Mouse (Mus musculus): ENCODE data around the gene Lamb3. TPM values are rescaled to one million over a fixed set of nuclear protein-coding genes. Genes with fewer than 3 reads are reported as not detected.

The Lamb3 gene
- polyA plus RNA-seq, 1 experiment: not detected

DNA sequence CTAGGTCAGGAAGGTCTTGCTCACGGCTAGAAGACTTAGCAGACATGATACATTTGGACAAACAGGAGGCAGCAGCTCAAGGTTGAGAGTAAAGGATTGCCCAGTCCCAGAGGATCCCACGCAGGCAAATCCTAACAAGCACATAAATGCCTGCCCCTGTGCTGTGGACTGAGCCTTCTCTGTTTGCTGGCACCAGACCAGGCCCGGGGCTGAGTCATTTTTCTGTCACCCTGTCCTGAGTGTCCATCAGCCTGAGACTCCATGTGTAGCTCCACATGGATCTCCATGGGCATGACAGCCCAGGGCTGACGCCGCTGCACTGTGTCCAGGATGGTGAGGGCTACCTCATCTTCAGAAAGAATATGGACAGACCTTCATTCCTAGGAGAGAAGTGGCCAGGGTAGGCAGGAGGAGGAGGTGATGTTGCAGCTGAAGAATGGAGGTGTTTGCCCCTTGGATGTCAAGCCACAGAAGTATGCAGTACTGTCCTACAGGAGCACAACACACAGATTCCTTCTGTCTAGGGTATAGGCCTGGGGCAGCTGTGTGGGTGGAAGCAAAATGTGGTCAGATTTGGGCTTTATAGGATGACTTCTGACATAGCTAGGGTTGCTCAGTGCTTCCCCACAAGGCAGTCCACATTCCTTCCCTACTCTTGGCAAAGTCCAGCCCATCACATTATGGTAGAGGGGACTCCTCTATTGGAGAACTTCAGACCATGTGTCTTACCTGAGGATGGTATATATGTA lies 134.9 kb downstream of the Lamb3 start:
- no peak for TF ChIP-seq CTCF (IDR thresholded peaks at IDR 0.05; ENCODE audit: insufficient read depth, low read depth, low read length)
- no peak for TF ChIP-seq POLR2A (IDR thresholded peaks at IDR 0.05; ENCODE audit: insufficient read depth, low read depth, low read length)
- 91% methylated on average over 5 of the region's 5 CpGs for WGBS
- Histone ChIP-seq H3K4me1 (ENCODE audit: control insufficient read depth, insufficient read depth, low read length) (peaks cover 51% of the 10 kb centered on the region), H3K27ac (ENCODE audit: insufficient read depth, low read depth, low read length) (no peak overlapping the region), H3K4me3 (ENCODE audit: insufficient read depth, low read depth, low read length) (no peak overlapping the region)

- 82% methylated on average over 4 of the region's 4 CpGs for WGBS
- TF ChIP-seq CTCF (IDR thresholded peaks at IDR 0.05; ENCODE audit: insufficient read depth, low read depth, low read length) (no peak), POLR2A (IDR thresholded peaks at IDR 0.05; ENCODE audit: insufficient read depth, low read depth, low read length) (no peak)
Measured at GRCm38 (mm10) chr1:193343853-193344252, 136.4 kb downstream of the Lamb3 start.

GRCm38 (mm10) chr1:193344976-193345375 lies 137.5 kb downstream of the Lamb3 start:
- 21% methylated on average over 2 of the region's 2 CpGs for WGBS
- H3K27ac ChIP-seq (ENCODE audit: insufficient read depth, low read depth, low read length): peak overlapping the region; percentile 42
- TF ChIP-seq POLR2A (IDR thresholded peaks at IDR 0.05; ENCODE audit: insufficient read depth, low read depth, low read length) (no peak), CTCF (IDR thresholded peaks at IDR 0.05; ENCODE audit: insufficient read depth, low read depth, low read length) (no peak)
- no peak overlapping the region for H3K4me3 ChIP-seq (ENCODE audit: insufficient read depth, low read depth, low read length)
- H3K4me1 ChIP-seq (ENCODE audit: control insufficient read depth, insufficient read depth, low read length): peaks cover 26% of the 10 kb centered on the region

More at GRCm38 (mm10) chr1:193343853-193344252, 136.4 kb downstream of the Lamb3 start:
- H3K4me1 ChIP-seq (ENCODE audit: control insufficient read depth, insufficient read depth, low read length): peaks cover 37% of the 10 kb centered on the region
- H3K4me3 ChIP-seq (ENCODE audit: insufficient read depth, low read depth, low read length): no peak overlapping the region
- H3K27ac ChIP-seq (ENCODE audit: insufficient read depth, low read depth, low read length): no peak overlapping the region

DNA sequence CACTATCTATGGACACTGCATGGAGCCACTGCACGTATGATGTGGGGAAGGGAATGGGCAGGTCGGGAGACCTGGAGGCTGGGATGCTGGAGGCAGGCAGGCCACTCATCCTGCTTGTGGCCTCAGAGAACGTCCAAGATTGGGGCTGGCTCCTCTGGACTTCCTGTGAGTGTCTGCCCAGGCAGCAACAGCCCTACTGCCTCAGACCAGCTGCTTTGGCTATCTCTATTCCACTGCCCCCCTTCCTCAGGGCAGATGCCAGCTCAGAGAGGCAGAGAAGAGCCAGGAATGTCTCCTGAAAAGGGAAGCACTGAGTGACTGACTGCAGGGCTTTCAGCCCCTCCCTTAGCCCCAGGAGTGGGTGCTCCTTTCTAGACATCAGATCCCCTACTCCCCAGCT lies 139.4 kb downstream of the Lamb3 start:
- TF ChIP-seq CTCF (IDR thresholded peaks at IDR 0.05; ENCODE audit: insufficient read depth, low read depth, low read length) (no peak), POLR2A (IDR thresholded peaks at IDR 0.05; ENCODE audit: insufficient read depth, low read depth, low read length) (no peak)
- Histone ChIP-seq H3K27ac (ENCODE audit: insufficient read depth, low read depth, low read length) (no peak overlapping the region; the same call in 1 of the 2 replicates), H3K4me1 (ENCODE audit: control insufficient read depth, insufficient read depth, low read length) (peaks cover 27% of the 10 kb centered on the region), H3K4me3 (ENCODE audit: insufficient read depth, low read depth, low read length) (no peak overlapping the region)
- 73% methylated on average over 3 of the region's 3 CpGs for WGBS

DNA sequence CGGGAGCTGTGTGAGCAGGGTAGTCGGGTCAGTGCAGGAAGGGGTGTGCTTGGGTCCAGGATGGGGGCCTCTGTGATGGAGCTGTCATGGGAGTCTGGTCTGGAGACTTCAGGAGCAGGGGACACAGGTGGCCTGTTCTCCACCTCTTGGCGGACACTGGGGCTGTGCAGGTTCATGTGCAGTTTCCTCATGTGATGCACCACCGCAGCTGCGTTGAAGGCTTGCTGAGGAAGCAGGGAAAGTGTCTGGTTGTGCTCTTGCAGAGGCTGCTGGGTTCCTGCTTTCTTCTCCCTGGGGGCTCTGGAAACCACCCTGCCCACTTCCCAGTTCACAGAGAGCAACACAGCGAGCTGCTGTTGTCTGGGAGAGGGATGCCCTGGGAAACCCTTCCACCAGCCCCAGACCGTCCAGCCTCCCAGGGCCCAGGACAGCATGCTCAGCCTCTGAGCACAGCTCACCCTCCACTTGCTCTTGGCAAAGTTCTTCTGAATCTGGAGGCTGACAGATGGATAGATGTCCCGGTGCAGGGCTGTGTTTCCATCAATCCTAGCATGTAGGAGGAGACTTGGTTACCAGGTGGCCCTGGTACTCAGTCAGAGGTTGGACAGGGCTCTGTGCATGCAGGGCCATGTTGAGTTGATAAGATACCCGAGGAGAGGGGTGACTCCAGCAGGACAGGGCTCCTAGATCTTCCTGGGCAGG lies 140.9 kb downstream of the Lamb3 start:
- Histone ChIP-seq H3K4me1 (ENCODE audit: control insufficient read depth, insufficient read depth, low read length) (peaks cover 21% of the 10 kb centered on the region), H3K4me3 (ENCODE audit: insufficient read depth, low read depth, low read length) (no peak overlapping the region), H3K27ac (ENCODE audit: insufficient read depth, low read depth, low read length) (no peak overlapping the region)
- TF ChIP-seq POLR2A (IDR thresholded peaks at IDR 0.05; ENCODE audit: insufficient read depth, low read depth, low read length) (no peak), CTCF (IDR thresholded peaks at IDR 0.05; ENCODE audit: insufficient read depth, low read depth, low read length) (no peak)
- WGBS: 82% methylated on average over 9 of the region's 9 CpGs

- H3K27ac ChIP-seq (ENCODE audit: insufficient read depth, low read depth, low read length): no peak overlapping the region
- no peak overlapping the region for H3K4me3 ChIP-seq (ENCODE audit: insufficient read depth, low read depth, low read length)
- peaks cover 13% of the 10 kb centered on the region for H3K4me1 ChIP-seq (ENCODE audit: control insufficient read depth, insufficient read depth, low read length)
- TF ChIP-seq POLR2A (IDR thresholded peaks at IDR 0.05; ENCODE audit: insufficient read depth, low read depth, low read length) (no peak), CTCF (IDR thresholded peaks at IDR 0.05; ENCODE audit: insufficient read depth, low read depth, low read length) (no peak)
- WGBS: 90% methylated on average over 10 of the region's 10 CpGs
Measured at GRCm38 (mm10) chr1:193349702-193350545, 142.4 kb downstream of the Lamb3 start.

DNA sequence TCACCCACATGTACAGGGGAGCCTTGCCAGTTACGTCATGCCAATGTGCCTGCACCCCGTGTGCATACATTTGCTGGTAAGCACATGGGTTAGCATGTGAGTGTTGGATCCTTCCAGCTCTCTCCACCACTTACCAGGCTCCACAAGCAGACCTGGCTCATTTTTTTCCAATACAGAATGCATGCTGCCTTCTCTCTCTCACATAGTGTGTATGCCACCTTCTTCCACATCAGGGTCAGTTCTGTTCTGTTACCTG lies 143.0 kb downstream of the Lamb3 start:
- no peak for TF ChIP-seq CTCF (IDR thresholded peaks at IDR 0.05; ENCODE audit: insufficient read depth, low read depth, low read length)
- TF ChIP-seq POLR2A (IDR thresholded peaks at IDR 0.05; ENCODE audit: insufficient read depth, low read depth, low read length): no peak
- Histone ChIP-seq H3K4me3 (ENCODE audit: insufficient read depth, low read depth, low read length) (no peak overlapping the region), H3K27ac (ENCODE audit: insufficient read depth, low read depth, low read length) (no peak overlapping the region), H3K4me1 (ENCODE audit: control insufficient read depth, insufficient read depth, low read length) (peaks cover 12% of the 10 kb centered on the region)
- WGBS: 81% methylated on average over 2 of the region's 2 CpGs

- Histone ChIP-seq H3K4me1 (ENCODE audit: control insufficient read depth, insufficient read depth, low read length) (peaks cover 8% of the 10 kb centered on the region), H3K27ac (ENCODE audit: insufficient read depth, low read depth, low read length) (no peak overlapping the region), H3K4me3 (ENCODE audit: insufficient read depth, low read depth, low read length) (no peak overlapping the region)
- TF ChIP-seq POLR2A (IDR thresholded peaks at IDR 0.05; ENCODE audit: insufficient read depth, low read depth, low read length) (no peak), CTCF (IDR thresholded peaks at IDR 0.05; ENCODE audit: insufficient read depth, low read depth, low read length) (no peak)
- WGBS: 66% methylated on average over 3 of the region's 3 CpGs
Measured at GRCm38 (mm10) chr1:193351583-193351982, 144.1 kb downstream of the Lamb3 start.

DNA sequence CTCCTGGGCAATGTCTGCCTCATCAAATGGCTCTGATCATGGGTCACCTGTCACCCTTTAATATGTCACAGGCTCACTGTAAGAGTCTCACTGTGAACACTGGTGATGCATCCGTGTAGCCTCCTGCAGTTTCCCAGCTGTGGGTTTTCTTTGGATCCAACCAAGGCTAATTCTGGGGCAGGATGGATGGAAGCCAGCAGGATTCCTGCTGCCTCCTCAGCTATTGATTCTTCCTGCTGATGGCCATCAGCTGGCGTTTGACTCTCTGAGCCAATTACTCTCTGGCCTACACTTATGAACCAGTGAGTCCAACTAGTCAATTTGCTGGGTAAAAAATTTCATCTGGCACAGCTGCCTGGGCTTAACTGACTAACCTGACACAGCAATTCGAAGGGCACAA lies 151.7 kb downstream of the Lamb3 start:
- no peak for TF ChIP-seq POLR2A (IDR thresholded peaks at IDR 0.05; ENCODE audit: insufficient read depth, low read depth, low read length)
- TF ChIP-seq CTCF (IDR thresholded peaks at IDR 0.05; ENCODE audit: insufficient read depth, low read depth, low read length): no peak
- 58% methylated on average over 3 of the region's 3 CpGs for WGBS
- H3K27ac ChIP-seq (ENCODE audit: insufficient read depth, low read depth, low read length): no peak overlapping the region

More for the DNA sequence above, 151.7 kb downstream of the Lamb3 start:
- Histone ChIP-seq H3K4me3 (ENCODE audit: insufficient read depth, low read depth, low read length) (no peak overlapping the region), H3K4me1 (ENCODE audit: control insufficient read depth, insufficient read depth, low read length) (peaks cover 29% of the 10 kb centered on the region)

All from olfactory bulb, adult 2 months (tissue).